Comparison of ENCODE assay signal across 9 mouse cellular contexts in the genomic region with DNA sequence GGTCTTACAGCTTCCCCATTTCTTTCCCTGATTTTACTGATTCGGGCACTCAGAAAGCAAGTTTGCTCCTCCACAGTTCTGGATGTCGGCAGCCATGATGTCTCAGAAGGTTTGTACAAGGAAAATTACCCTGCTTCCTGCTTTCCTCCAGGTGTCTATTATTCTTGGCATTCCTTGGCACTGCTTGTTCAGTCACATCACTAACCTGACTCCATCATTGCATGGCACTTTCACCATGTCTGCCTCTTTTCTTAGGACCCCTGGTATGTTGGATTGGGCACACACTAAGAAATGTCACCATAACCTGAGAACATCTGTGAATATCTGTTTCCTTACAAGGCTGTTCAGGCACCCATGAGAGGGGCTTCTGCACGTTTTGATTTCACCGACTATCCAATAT. TPM values are rescaled to one million over a fixed set of nuclear protein-coding genes. Genes with fewer than 3 reads are reported as not detected.
DNase-seq lines count a peak whose midpoint lies in the region; ATAC-seq and TF ChIP-seq lines count a peak whose summit lies in the region.
"Had no signal": no experiment of that assay in that cellular context is flagged by ENCODE, and none has a peak within 500 bp of the region (broad histone marks: within the 10 kb centered on the region; RNA-seq: fewer than 3 reads in every experiment).

No protein-coding gene starts in this region.

- peak overlapping the region; percentile 96 for H3K4me2 ChIP-seq in kidney, postnatal 0 days (ENCODE audit: low read length)
- H3K4me2 ChIP-seq in forebrain, embryonic 15.5 days (replicated peaks), result no peak overlapping the region
- H3K4me2 ChIP-seq in limb, embryonic 12.5 days, result peak overlapping the region; percentile 84
- H3K4me2 ChIP-seq in neural tube, embryonic 14.5 days (ENCODE audit: low read depth, low read length), result peak overlapping the region; percentile 92; the same call in 1 of the 2 replicates

- intact Hi-C loops in left cerebral cortex, adult 2 months (cut with DNase I), result no loop called here

- H3K36me3 ChIP-seq in kidney, postnatal 0 days (ENCODE audit: insufficient read depth, low read length), result no peaks in the 10 kb centered on the region
- no peaks in the 10 kb centered on the region for H3K36me3 ChIP-seq in forebrain, embryonic 15.5 days
- H3K36me3 ChIP-seq in limb, embryonic 12.5 days, result no peaks in the 10 kb centered on the region
- H3K36me3 ChIP-seq in neural tube, embryonic 14.5 days (ENCODE audit: control insufficient read depth, insufficient read depth, low read length), result no peaks in the 10 kb centered on the region

- peaks cover 18% of the 10 kb centered on the region for H3K4me1 ChIP-seq in kidney, postnatal 0 days (replicated peaks; ENCODE audit: insufficient read depth, low read length)
- peaks cover 31% of the 10 kb centered on the region for H3K4me1 ChIP-seq in forebrain, embryonic 15.5 days
- peaks cover 50% of the 10 kb centered on the region for H3K4me1 ChIP-seq in limb, embryonic 12.5 days (replicated peaks)
- peaks cover 18% of the 10 kb centered on the region for H3K4me1 ChIP-seq in neural tube, embryonic 14.5 days (ENCODE audit: control insufficient read depth, insufficient read depth, low read length)

- peak overlapping the region; percentile 98; the same call in 1 of the 2 replicates for H3K27ac ChIP-seq in kidney, postnatal 0 days
- no peak overlapping the region for H3K27ac ChIP-seq in forebrain, embryonic 15.5 days (replicated peaks)
- H3K27ac ChIP-seq in limb, embryonic 12.5 days, result no peak overlapping the region
- H3K27ac ChIP-seq in neural tube, embryonic 14.5 days (ENCODE audit: low read depth, low read length), result no peak overlapping the region
- no peak overlapping the region; the same call in 1 of the 2 replicates for H3K27ac ChIP-seq in left cerebral cortex, adult 2 months

- no peak overlapping the region for H3K9ac ChIP-seq in kidney, postnatal 0 days (ENCODE audit: low read depth, low read length)
- H3K9ac ChIP-seq in forebrain, embryonic 15.5 days (replicated peaks), result peak overlapping the region; percentile 75; the same call in 1 of the 2 replicates
- no peak overlapping the region for H3K9ac ChIP-seq in limb, embryonic 12.5 days (replicated peaks)
- H3K9ac ChIP-seq in neural tube, embryonic 14.5 days (replicated peaks; ENCODE audit: low read depth, low read length), result no peak overlapping the region

- no peaks in the 10 kb centered on the region for H3K9me3 ChIP-seq in kidney, postnatal 0 days (replicated peaks; ENCODE audit: low read length)
- no peaks in the 10 kb centered on the region for H3K9me3 ChIP-seq in forebrain, embryonic 15.5 days
- no peaks in the 10 kb centered on the region for H3K9me3 ChIP-seq in limb, embryonic 12.5 days
- H3K9me3 ChIP-seq in neural tube, embryonic 14.5 days (ENCODE audit: control insufficient read depth, low read length), result no peaks in the 10 kb centered on the region

- TF ChIP-seq CTCF in kidney, postnatal 0 days (IDR thresholded peaks at IDR 0.05; ENCODE audit: low read depth), result no peak
- TF ChIP-seq CTCF in left cerebral cortex, adult 2 months (IDR thresholded peaks at IDR 0.05), result no peak

- no peak overlapping the region for H3K4me3 ChIP-seq in kidney, postnatal 0 days (replicated peaks; ENCODE audit: low read depth, low read length)
- 0 out of 2 replicates have a peak overlapping the region, but pooled peaks have one; percentile 99 for H3K4me3 ChIP-seq in forebrain, embryonic 15.5 days
- peak overlapping the region; percentile 95 for H3K4me3 ChIP-seq in limb, embryonic 12.5 days (replicated peaks)
- no peak overlapping the region for H3K4me3 ChIP-seq in neural tube, embryonic 14.5 days (ENCODE audit: low read depth, low read length)
- no peak overlapping the region for H3K4me3 ChIP-seq in left cerebral cortex, adult 2 months

- no peak for ATAC-seq in kidney, postnatal 0 days (replicated peaks; ENCODE audit: low FRiP score, low read depth)
- ATAC-seq in forebrain, embryonic 15.5 days (replicated peaks), result no peak
- no peak for ATAC-seq in limb, embryonic 12.5 days (ENCODE audit: insufficient number of reproducible peaks, insufficient read depth, low FRiP score, low TSS enrichment, low read depth)
- ATAC-seq in neural tube, embryonic 14.5 days (ENCODE audit: low read depth), result no peak

- DNase-seq in kidney, postnatal 0 days (ENCODE audit: low spot score), result no peak
- DNase-seq in kidney, adult 18-20 months, result no peak
- no peak for DNase-seq in urinary bladder, postnatal 25 days (ENCODE audit: low spot score)
- DNase-seq in left cerebral cortex, adult 2 months (ENCODE audit: extremely low spot score in 1 of 2, low spot score in 2 of 2), result no peak
- DNase-seq: gastrocnemius, postnatal 14 days; right cerebral cortex, adult 18-20 months had no signal

- WGBS in kidney, postnatal 0 days, result 76% methylated on average over 4 of the region's 4 CpGs
- 85% methylated on average over 4 of the region's 4 CpGs for WGBS in forebrain, embryonic 15.5 days
- 77% methylated on average over 4 of the region's 4 CpGs for WGBS in limb, embryonic 12.5 days
- WGBS in neural tube, embryonic 14.5 days, result 86% methylated on average over 4 of the region's 4 CpGs

- no peaks in the 10 kb centered on the region for H3K27me3 ChIP-seq in kidney, postnatal 0 days (ENCODE audit: insufficient read depth, low read length)
- no peaks in the 10 kb centered on the region for H3K27me3 ChIP-seq in forebrain, embryonic 15.5 days
- no peaks in the 10 kb centered on the region for H3K27me3 ChIP-seq in limb, embryonic 12.5 days
- H3K27me3 ChIP-seq in neural tube, embryonic 14.5 days (ENCODE audit: control insufficient read depth, insufficient read depth, low read length), result no peaks in the 10 kb centered on the region

RNA-seq across cellular contexts. Expression of a gene that starts 1.6 kb away (rescaled TPM):
- 4.7 and 5.0 TPM in 2 replicates for polyA plus RNA-seq in kidney, postnatal 0 days (2015; fragmentation: Nextera tagmentation; extraction: Ambion mirVana)
- polyA plus RNA-seq in forebrain, embryonic 15.5 days (2015; fragmentation: Nextera tagmentation; extraction: Ambion mirVana), result 8.4 and 8.5 TPM in 2 replicates
- 6.3 and 7.3 TPM in 2 replicates for polyA plus RNA-seq in limb, embryonic 12.5 days (2016; fragmentation: Nextera tagmentation; extraction: Ambion mirVana)
- polyA plus RNA-seq in neural tube, embryonic 14.5 days (2014; fragmentation: Nextera tagmentation; extraction: Ambion mirVana), result 10.4 and 11.9 TPM in 2 replicates
- 10 to 100 TPM; 46.5 to 48.2 TPM for total RNA-seq in left cerebral cortex, adult 2 months (2021)

RNA-seq across cellular contexts. Expression of a gene that starts 2.5 kb away (rescaled TPM):
- 82.0 and 86.6 TPM in 2 replicates for polyA plus RNA-seq in kidney, postnatal 0 days (2015; fragmentation: Nextera tagmentation; extraction: Ambion mirVana)
- 84.1 and 87.3 TPM in 2 replicates for polyA plus RNA-seq in forebrain, embryonic 15.5 days (2015; fragmentation: Nextera tagmentation; extraction: Ambion mirVana)
- polyA plus RNA-seq in limb, embryonic 12.5 days (2016; fragmentation: Nextera tagmentation; extraction: Ambion mirVana), result 130 and 131 TPM in 2 replicates
- polyA plus RNA-seq in neural tube, embryonic 14.5 days (2014; fragmentation: Nextera tagmentation; extraction: Ambion mirVana), result 73.5 and 85.4 TPM in 2 replicates
- total RNA-seq in left cerebral cortex, adult 2 months (2021), result 10 to 100 TPM; 83.2 to 93.0 TPM

Comparison
In these comparisons a context has a peak if more than half of its experiments do, and no peak if none do; other contexts are left out.
1. H3K4me3 ChIP-seq: peak in forebrain, embryonic 15.5 days (single experiment) and limb, embryonic 12.5 days (single experiment); none in kidney, postnatal 0 days (single experiment), neural tube, embryonic 14.5 days (single experiment) and left cerebral cortex, adult 2 months (single experiment).